Mouse (Mus musculus) CH12.LX (cell line): ENCODE measurements at regions not wholly inside any gene's neighbourhood (a gene's known extent, or its start where the extent isn't known, plus 50 kb on each side); places are given as distances from the start of the nearest gene placed in this dataset.

Experiments
- CHD1 ChIP-seq: IDR thresholded peaks from 2 replicates; pipeline ENCODE4 v1.6.1; 2012; ENCODE audit warnings: low read depth, low read length, improper control_type of control experiment, inconsistent platforms
- CTCF ChIP-seq, 2 experiments: IDR thresholded peaks in 1 of 2; conservative IDR thresholded peaks in 1 of 2; 2 replicates each; pipeline ENCODE4 v1.5.1; 2011 to 2012; ENCODE audit warnings: low read depth in 2 of 2, low read length in 2 of 2, improper control_type of control experiment in 1 of 2, inconsistent platforms in 1 of 2, mild to moderate bottlenecking in 1 of 2, moderate library complexity in 1 of 2
- E2F4 ChIP-seq: IDR thresholded peaks from 2 replicates; pipeline ENCODE4 v1.6.1; 2011; ENCODE audit warnings: low read depth, low read length, improper control_type of control experiment; ENCODE audit not compliant: insufficient replicate concordance
- MAX ChIP-seq: IDR thresholded peaks from 2 replicates; pipeline ENCODE4 v1.6.1; 2011; ENCODE audit warnings: low read length, improper control_type of control experiment
- NRF1 ChIP-seq: IDR thresholded peaks from 2 replicates; pipeline ENCODE4 v1.6.1; 2014; ENCODE audit warnings: low read depth, mild to moderate bottlenecking, inconsistent platforms, low read length, improper control_type of control experiment, moderate library complexity
- POLR2A ChIP-seq: IDR thresholded peaks from 2 replicates; pipeline ENCODE4 v1.6.1; 2011; ENCODE audit warnings: low read depth, mild to moderate bottlenecking, improper control_type of control experiment, low read length
- RAD21 ChIP-seq: IDR thresholded peaks from 2 replicates; pipeline ENCODE4 v1.6.1; 2011; ENCODE audit warnings: low read depth, mild to moderate bottlenecking, low read length, improper control_type of control experiment, moderate library complexity
- ZC3H11A ChIP-seq: IDR thresholded peaks from 2 replicates; pipeline ENCODE4 v1.6.1; 2012; ENCODE audit warnings: low read depth, mild to moderate bottlenecking, inconsistent platforms, low read length, improper control_type of control experiment

DNA sequence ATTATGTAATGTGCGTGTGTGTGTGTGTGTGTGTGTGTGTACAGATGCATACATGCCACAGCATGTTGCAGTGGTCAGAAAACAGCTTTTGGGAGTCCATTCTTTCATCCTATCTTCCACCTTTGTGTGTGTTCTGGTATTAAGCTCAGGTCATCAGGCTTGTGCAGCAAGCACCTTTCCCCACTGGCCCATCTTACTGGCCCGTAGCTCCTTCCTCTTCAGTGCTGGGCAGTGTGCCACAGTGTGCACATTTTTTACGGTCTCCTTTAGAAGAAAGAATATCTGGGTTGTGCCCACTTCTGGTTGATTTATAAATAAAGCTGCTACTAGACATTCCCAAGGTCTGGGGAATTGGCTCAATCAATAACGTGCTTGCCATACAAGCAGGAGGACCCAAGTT lies 105.0 kb downstream of the Inhbb start:
- TF ChIP-seq NRF1 (no peak), MAX (no peak), RAD21 (no peak), ZC3H11A (no peak), E2F4 (no peak), CTCF (conservative IDR thresholded peaks at IDR 0.05 in 1 of 2, IDR thresholded peaks at IDR 0.05 in 1 of 2; ENCODE audit: low read depth in 2 of 2, low read length in 2 of 2) (no peak), POLR2A (no peak), CHD1 (no peak)
